Mouse (Mus musculus): Measurements from ENCODE around the gene Slc39a11. TPM values are rescaled to one million over a fixed set of nuclear protein-coding genes. Genes with fewer than 3 reads are reported as not detected.
"Not testable (repeated sequence)": the region's sequence is repeated elsewhere in the genome, so short reads cannot be mapped to it uniquely, and the experiment has no call there.

The Slc39a11 gene
- polyA plus RNA-seq, 1 experiment from 2014 or later: 30.0 TPM

- Histone ChIP-seq H3K9ac (no peak overlapping the region), H3K4me1 (0 out of 2 replicates have a peak, but pooled peaks cover 7% of the 10 kb centered on the region), H3K27me3 (no peaks in the 10 kb centered on the region), H3K4me3 (no peak overlapping the region), H3K36me3 (no peaks in the 10 kb centered on the region), H3K27ac (no peak overlapping the region), H3K4me2 (no peak overlapping the region), H3K9me3 (no peaks in the 10 kb centered on the region)
- WGBS: 86% methylated on average over 4 of the region's 4 CpGs
- ATAC-seq (ENCODE audit: insufficient number of reproducible peaks, low FRiP score, low TSS enrichment, low read depth): no peak
These were observed 72.7 kb downstream of the Slc39a11 start for GRCm38 (mm10) chr11:113577221-113577620.

- Histone ChIP-seq H3K36me3 (no peaks in the 10 kb centered on the region), H3K9ac (0 out of 2 replicates have a peak overlapping the region, but pooled peaks have one; percentile 3), H3K27me3 (no peaks in the 10 kb centered on the region), H3K4me1 (0 out of 2 replicates have a peak, but pooled peaks cover 7% of the 10 kb centered on the region), H3K27ac (no peak overlapping the region), H3K4me3 (no peak overlapping the region), H3K4me2 (no peak overlapping the region), H3K9me3 (no peaks in the 10 kb centered on the region)
- ATAC-seq (ENCODE audit: insufficient number of reproducible peaks, low FRiP score, low TSS enrichment, low read depth): no peak
- WGBS: 51% methylated on average over 6 of the region's 6 CpGs
These were observed 77.2 kb downstream of the Slc39a11 start for GRCm38 (mm10) chr11:113572641-113573040.

- H3K27me3 ChIP-seq: no peaks in the 10 kb centered on the region
- H3K9me3 ChIP-seq: no peaks in the 10 kb centered on the region
- H3K36me3 ChIP-seq: no peaks in the 10 kb centered on the region
- no peak overlapping the region for H3K4me2 ChIP-seq
- no peak overlapping the region for H3K27ac ChIP-seq
- H3K4me3 ChIP-seq: no peak overlapping the region
- no peak overlapping the region for H3K9ac ChIP-seq
- 0 out of 2 replicates have a peak, but pooled peaks have one; percentile 52 for ATAC-seq (ENCODE audit: insufficient number of reproducible peaks, low FRiP score, low TSS enrichment, low read depth)
- H3K4me1 ChIP-seq: 0 out of 2 replicates have a peak, but pooled peaks cover 7% of the 10 kb centered on the region
These were observed 78.3 kb downstream of the Slc39a11 start for GRCm38 (mm10) chr11:113571616-113572015.

GRCm38 (mm10) chr11:113568999-113569398 lies 80.9 kb downstream of the Slc39a11 start:
- Histone ChIP-seq H3K4me1 (peaks cover 24% of the 10 kb centered on the region), H3K4me2 (no peak overlapping the region), H3K9ac (no peak overlapping the region), H3K27ac (no peak overlapping the region), H3K36me3 (no peaks in the 10 kb centered on the region), H3K27me3 (no peaks in the 10 kb centered on the region), H3K9me3 (no peaks in the 10 kb centered on the region), H3K4me3 (no peak overlapping the region)
- 84% methylated on average over 1 of the region's 1 CpGs for WGBS
- ATAC-seq (ENCODE audit: insufficient number of reproducible peaks, low FRiP score, low TSS enrichment, low read depth): no peak

GRCm38 (mm10) chr11:113567926-113568325 lies 82.0 kb downstream of the Slc39a11 start:
- not testable (repeated sequence) for H3K9me3 ChIP-seq; H3K4me3 ChIP-seq; H3K27me3 ChIP-seq; H3K4me2 ChIP-seq; H3K9ac ChIP-seq; H3K36me3 ChIP-seq; H3K27ac ChIP-seq; ATAC-seq (ENCODE audit: insufficient number of reproducible peaks, low FRiP score, low TSS enrichment, low read depth)
- 83% methylated on average over 2 of the region's 2 CpGs for WGBS
- peaks cover 23% of the 10 kb centered on the region for H3K4me1 ChIP-seq

GRCm38 (mm10) chr11:113565006-113565995 lies 84.6 kb downstream of the Slc39a11 start:
- Histone ChIP-seq H3K9ac (peak overlapping the region; percentile 60), H3K4me1 (peaks cover 17% of the 10 kb centered on the region), H3K27me3 (no peaks in the 10 kb centered on the region), H3K4me3 (peak overlapping the region; percentile 63), H3K27ac (no peak overlapping the region), H3K9me3 (no peaks in the 10 kb centered on the region), H3K36me3 (no peaks in the 10 kb centered on the region), H3K4me2 (peak overlapping the region; percentile 93)
- ATAC-seq (ENCODE audit: insufficient number of reproducible peaks, low FRiP score, low TSS enrichment, low read depth): peak; percentile 79; the same call in 1 of the 2 replicates
- WGBS: 7% methylated on average over 30 of the region's 34 CpGs

GRCm38 (mm10) chr11:113562326-113562725 lies 87.6 kb downstream of the Slc39a11 start:
- WGBS: 86% methylated on average over 8 of the region's 8 CpGs
- H3K4me1 ChIP-seq: peaks cover 30% of the 10 kb centered on the region
- H3K4me3 ChIP-seq: no peak overlapping the region
- no peak overlapping the region for H3K9ac ChIP-seq
- no peaks in the 10 kb centered on the region for H3K27me3 ChIP-seq
- ATAC-seq (ENCODE audit: insufficient number of reproducible peaks, low FRiP score, low TSS enrichment, low read depth): no peak
- H3K27ac ChIP-seq: no peak overlapping the region
- no peaks in the 10 kb centered on the region for H3K36me3 ChIP-seq
- H3K9me3 ChIP-seq: no peaks in the 10 kb centered on the region
- no peak overlapping the region for H3K4me2 ChIP-seq

- 64% methylated on average over 4 of the region's 4 CpGs for WGBS
- Histone ChIP-seq H3K9me3 (no peaks in the 10 kb centered on the region), H3K9ac (no peak overlapping the region), H3K36me3 (no peaks in the 10 kb centered on the region), H3K4me2 (no peak overlapping the region), H3K27me3 (no peaks in the 10 kb centered on the region), H3K27ac (no peak overlapping the region), H3K4me1 (peaks cover 27% of the 10 kb centered on the region), H3K4me3 (no peak overlapping the region)
- ATAC-seq (ENCODE audit: insufficient number of reproducible peaks, low FRiP score, low TSS enrichment, low read depth): no peak
These were observed 89.7 kb downstream of the Slc39a11 start for GRCm38 (mm10) chr11:113560150-113560549.

GRCm38 (mm10) chr11:113558505-113558904 lies 91.4 kb downstream of the Slc39a11 start:
- Histone ChIP-seq H3K4me3 (no peak overlapping the region), H3K27ac (no peak overlapping the region), H3K9ac (no peak overlapping the region), H3K4me2 (no peak overlapping the region), H3K36me3 (no peaks in the 10 kb centered on the region), H3K4me1 (peaks cover 19% of the 10 kb centered on the region), H3K27me3 (no peaks in the 10 kb centered on the region), H3K9me3 (no peaks in the 10 kb centered on the region)
- no peak for ATAC-seq (ENCODE audit: insufficient number of reproducible peaks, low FRiP score, low TSS enrichment, low read depth)
- 80% methylated on average over 12 of the region's 12 CpGs for WGBS

- no peaks in the 10 kb centered on the region for H3K27me3 ChIP-seq
- H3K4me2 ChIP-seq: no peak overlapping the region
- no peak overlapping the region for H3K4me3 ChIP-seq
- H3K36me3 ChIP-seq: no peaks in the 10 kb centered on the region
- WGBS: 82% methylated on average over 12 of the region's 12 CpGs
- peaks cover 19% of the 10 kb centered on the region for H3K4me1 ChIP-seq
- no peak overlapping the region for H3K27ac ChIP-seq
- H3K9me3 ChIP-seq: no peaks in the 10 kb centered on the region
- ATAC-seq (ENCODE audit: insufficient number of reproducible peaks, low FRiP score, low TSS enrichment, low read depth): no peak
- H3K9ac ChIP-seq: no peak overlapping the region
These were observed 93.7 kb downstream of the Slc39a11 start for GRCm38 (mm10) chr11:113556142-113556541.

- H3K4me1 ChIP-seq: peaks cover 19% of the 10 kb centered on the region
- no peak overlapping the region for H3K4me2 ChIP-seq
- no peak overlapping the region for H3K9ac ChIP-seq
- H3K36me3 ChIP-seq: no peaks in the 10 kb centered on the region
- ATAC-seq (ENCODE audit: insufficient number of reproducible peaks, low FRiP score, low TSS enrichment, low read depth): no peak
- no peak overlapping the region for H3K4me3 ChIP-seq
- H3K9me3 ChIP-seq: no peaks in the 10 kb centered on the region
- 67% methylated on average over 7 of the region's 7 CpGs for WGBS
- no peak overlapping the region for H3K27ac ChIP-seq
- H3K27me3 ChIP-seq: no peaks in the 10 kb centered on the region
These were observed 95.0 kb downstream of the Slc39a11 start for GRCm38 (mm10) chr11:113554701-113555360.

GRCm38 (mm10) chr11:113554194-113554593 lies 95.7 kb downstream of the Slc39a11 start:
- Histone ChIP-seq H3K4me2 (no peak overlapping the region), H3K27ac (no peak overlapping the region), H3K4me1 (peaks cover 14% of the 10 kb centered on the region), H3K9me3 (no peaks in the 10 kb centered on the region), H3K27me3 (no peaks in the 10 kb centered on the region), H3K36me3 (no peaks in the 10 kb centered on the region), H3K9ac (no peak overlapping the region), H3K4me3 (no peak overlapping the region)
- ATAC-seq (ENCODE audit: insufficient number of reproducible peaks, low FRiP score, low TSS enrichment, low read depth): no peak
- WGBS: 80% methylated on average over 7 of the region's 7 CpGs
